Mouse (Mus musculus): Measurements from ENCODE around the gene Krtap19-2. TPM values are rescaled to one million over a fixed set of nuclear protein-coding genes. Genes with fewer than 3 reads are reported as not detected.

Krtap19-2 gene
- polyA plus RNA-seq, 1 experiment: not detected

- Histone ChIP-seq H3K27me3 (ENCODE audit: control insufficient read depth) (no peaks in the 10 kb centered on the region), H3K36me3 (ENCODE audit: control insufficient read depth) (no peaks in the 10 kb centered on the region), H3K4me3 (replicated peaks) (no peak overlapping the region), H3K9me3 (ENCODE audit: control insufficient read depth, low read length) (peaks cover 7% of the 10 kb centered on the region; the same call in 1 of the 2 replicates), H3K4me1 (ENCODE audit: control insufficient read depth) (no peaks in the 10 kb centered on the region)
- TF ChIP-seq GATA1 (IDR thresholded peaks at IDR 0.05; ENCODE audit: low read length): no peak
- no peak for TF ChIP-seq TAL1 (IDR thresholded peaks at IDR 0.05; ENCODE audit: low read length)
Measured at GRCm38 (mm10) chr16:88847363-88847762, 26.7 kb downstream of the Krtap19-2 start.

GRCm38 (mm10) chr16:88826978-88827377, 47.1 kb downstream of the Krtap19-2 start:
- H3K4me3 ChIP-seq (replicated peaks): no peak overlapping the region
- no peaks in the 10 kb centered on the region for H3K27me3 ChIP-seq (ENCODE audit: control insufficient read depth)
- H3K9me3 ChIP-seq (ENCODE audit: control insufficient read depth, low read length): peaks cover 11% of the 10 kb centered on the region
- no peaks in the 10 kb centered on the region for H3K36me3 ChIP-seq (ENCODE audit: control insufficient read depth)
- TF ChIP-seq GATA1 (IDR thresholded peaks at IDR 0.05; ENCODE audit: low read length) (no peak), TAL1 (IDR thresholded peaks at IDR 0.05; ENCODE audit: low read length) (no peak)
- no peaks in the 10 kb centered on the region for H3K4me1 ChIP-seq (ENCODE audit: control insufficient read depth)

- Histone ChIP-seq H3K4me3 (replicated peaks) (no peak within 1 kb of the TSS), H3K4me1 (ENCODE audit: control insufficient read depth) (no peaks in the 10 kb centered on the region), H3K9me3 (ENCODE audit: control insufficient read depth, low read length) (peaks cover 11% of the 10 kb centered on the region), H3K36me3 (ENCODE audit: control insufficient read depth) (no peaks in the 10 kb centered on the region), H3K27me3 (ENCODE audit: control insufficient read depth) (no peaks in the 10 kb centered on the region)
- TF ChIP-seq TAL1 (IDR thresholded peaks at IDR 0.05; ENCODE audit: low read length) (no peak), GATA1 (IDR thresholded peaks at IDR 0.05; ENCODE audit: low read length) (no peak)
Measured at GRCm38 (mm10) chr16:88826095-88826652, 47.9 kb downstream of the Krtap19-2 start, which contains the start of gene Krtap14. Gene Krtap14, minus strand, starts transcription at chr16:88826145.

GRCm38 (mm10) chr16:88823736-88824135, 50.3 kb downstream of the Krtap19-2 start:
- TF ChIP-seq GATA1 (IDR thresholded peaks at IDR 0.05; ENCODE audit: low read length) (no peak), TAL1 (IDR thresholded peaks at IDR 0.05; ENCODE audit: low read length) (no peak)
- no peaks in the 10 kb centered on the region for H3K36me3 ChIP-seq (ENCODE audit: control insufficient read depth)
- no peaks in the 10 kb centered on the region for H3K27me3 ChIP-seq (ENCODE audit: control insufficient read depth)
- H3K9me3 ChIP-seq (ENCODE audit: control insufficient read depth, low read length): peaks cover 14% of the 10 kb centered on the region
- H3K4me1 ChIP-seq (ENCODE audit: control insufficient read depth): no peaks in the 10 kb centered on the region
- no peak overlapping the region for H3K4me3 ChIP-seq (replicated peaks)

Other genes with a start within 250 kb of the Krtap19-2 start
- gene 2310079G19Rik, start 246.6 kb downstream of the Krtap19-2 start, polyA plus RNA-seq (2012): not detected in 2 replicates
- not detected in 2 replicates for gene Krtap26-1, start 226.5 kb downstream of the Krtap19-2 start, polyA plus RNA-seq (2012)
- not detected in 2 replicates for gene Krtap27-1, start 202.6 kb downstream of the Krtap19-2 start, polyA plus RNA-seq (2012)
- not detected in 2 replicates for gene 2310061N02Rik, start 166.3 kb downstream of the Krtap19-2 start, polyA plus RNA-seq (2012)
- not detected in 2 replicates for gene Krtap13-1, start 145.4 kb downstream of the Krtap19-2 start, polyA plus RNA-seq (2012)
- gene Krtap13, start 122.6 kb downstream of the Krtap19-2 start, polyA plus RNA-seq (2012): not detected in 2 replicates
- gene 2310034C09Rik, start 115.4 kb downstream of the Krtap19-2 start, polyA plus RNA-seq (2012): not detected in 2 replicates
- gene 2310057N15Rik, start 100.1 kb downstream of the Krtap19-2 start, polyA plus RNA-seq (2012): not detected in 2 replicates
- not detected in 2 replicates for gene Gm5965, start 96.4 kb downstream of the Krtap19-2 start, polyA plus RNA-seq (2012)
- gene Gm20741, start 62.0 kb downstream of the Krtap19-2 start, polyA plus RNA-seq (2012): 0.07 TPM in 1 of 2 replicates, not detected in the other
- not detected in 2 replicates for gene Krtap15, start 54.1 kb downstream of the Krtap19-2 start, polyA plus RNA-seq (2012)
- gene Krtap14, start 48.1 kb downstream of the Krtap19-2 start, polyA plus RNA-seq (2012): not detected in 2 replicates
- not detected in 2 replicates for gene Krtap19-1, start 4.9 kb downstream of the Krtap19-2 start, polyA plus RNA-seq (2012)
- gene Krtap19-3, start 3.8 kb upstream of the Krtap19-2 start, polyA plus RNA-seq (2012): not detected in 2 replicates
- not detected in 2 replicates for gene Krtap19-4, start 10.8 kb upstream of the Krtap19-2 start, polyA plus RNA-seq (2012)
- not detected in 2 replicates for gene Krtap19-5, start 22.2 kb upstream of the Krtap19-2 start, polyA plus RNA-seq (2012)
- gene Krtap19-9b, start 58.0 kb upstream of the Krtap19-2 start, polyA plus RNA-seq (2012): not detected in 2 replicates
- gene Krtap16-3, start 88.6 kb upstream of the Krtap19-2 start, polyA plus RNA-seq (2012): not detected in 2 replicates
- not detected in 2 replicates for gene Krtap22-2, start 136.5 kb upstream of the Krtap19-2 start, polyA plus RNA-seq (2012)
- gene Gm10229, start 141.0 kb upstream of the Krtap19-2 start, polyA plus RNA-seq (2012): not detected in 2 replicates
- gene Krtap6-1, start 157.4 kb upstream of the Krtap19-2 start, polyA plus RNA-seq (2012): not detected in 2 replicates
- gene Gm10228, start 167.2 kb upstream of the Krtap19-2 start, polyA plus RNA-seq (2012): not detected in 2 replicates
- not detected in 2 replicates for gene Krtap6-5, start 173.6 kb upstream of the Krtap19-2 start, polyA plus RNA-seq (2012)
- gene 1110025L11Rik, start 189.7 kb upstream of the Krtap19-2 start, polyA plus RNA-seq (2012): not detected in 2 replicates
- gene Krtap6-3, start 209.7 kb upstream of the Krtap19-2 start, polyA plus RNA-seq (2012): not detected in 2 replicates